Mouse (Mus musculus): Measurements from ENCODE around the gene Vmn1r224.

Vmn1r224 gene

DNA sequence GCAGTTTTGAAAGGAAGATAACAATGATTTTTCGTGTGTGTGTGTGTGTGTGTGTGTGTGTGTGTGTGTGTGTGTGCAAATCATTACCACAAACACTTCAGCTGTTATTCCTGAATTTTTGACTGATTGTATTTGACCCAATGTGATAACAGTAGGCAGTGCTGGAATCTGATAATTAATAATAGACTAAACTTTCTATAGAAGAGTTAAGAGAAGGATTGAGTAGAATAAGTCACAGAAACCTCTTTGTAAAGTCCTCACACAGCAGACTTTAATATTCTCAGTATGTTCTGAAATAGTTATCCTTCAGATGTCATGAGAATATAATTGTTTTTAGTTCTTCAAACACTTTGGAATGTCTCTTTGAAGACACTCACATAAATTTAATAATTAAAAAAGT is at the start of gene Vmn1r224:
Gene Vmn1r224 (plus strand): TSS at position 301 of the 400 bp plus-strand sequence.
- no peak for DNase-seq

DNA sequence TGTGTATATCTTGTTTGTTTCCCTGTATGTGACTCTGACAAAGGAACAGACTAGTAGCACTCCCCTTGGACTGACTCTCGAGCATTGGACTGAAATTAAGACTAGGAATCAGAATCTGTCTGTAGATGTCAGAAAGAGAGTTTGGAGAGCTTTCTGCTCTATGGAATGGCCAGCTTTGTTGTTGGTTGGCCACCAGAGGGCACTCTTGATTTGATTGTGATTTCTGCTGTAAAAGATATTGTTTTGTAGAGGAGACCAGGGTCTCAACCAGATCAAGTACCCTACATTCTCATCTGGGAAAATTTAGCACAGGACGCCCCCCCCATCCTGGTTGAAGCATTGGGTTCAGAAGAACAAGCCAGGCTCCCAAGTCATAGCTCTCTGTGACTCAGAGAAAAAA is 14.8 kb upstream of the Vmn1r224 start:
- DNase-seq: no peak

DNA sequence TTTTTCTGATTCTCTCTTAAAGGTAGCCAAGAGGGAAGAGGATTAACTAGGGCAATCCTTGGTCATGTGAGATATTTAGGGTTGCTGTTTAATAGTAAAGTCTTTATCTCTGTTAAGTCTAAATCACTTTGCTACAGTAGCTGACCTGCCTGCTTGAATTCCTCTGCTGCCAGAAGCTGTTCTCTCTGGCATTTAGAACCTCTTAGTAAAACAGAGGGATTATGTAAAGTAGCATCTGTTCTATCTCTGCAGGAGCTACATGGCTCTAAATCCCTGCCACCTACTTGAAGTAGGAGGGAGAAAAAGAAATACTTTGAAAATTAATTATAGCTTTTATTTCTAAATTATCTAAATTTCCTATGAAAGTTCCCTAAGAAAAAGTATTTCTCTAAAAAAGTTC is 25.3 kb downstream of the Vmn1r224 start:
- DNase-seq: no peak

DNA sequence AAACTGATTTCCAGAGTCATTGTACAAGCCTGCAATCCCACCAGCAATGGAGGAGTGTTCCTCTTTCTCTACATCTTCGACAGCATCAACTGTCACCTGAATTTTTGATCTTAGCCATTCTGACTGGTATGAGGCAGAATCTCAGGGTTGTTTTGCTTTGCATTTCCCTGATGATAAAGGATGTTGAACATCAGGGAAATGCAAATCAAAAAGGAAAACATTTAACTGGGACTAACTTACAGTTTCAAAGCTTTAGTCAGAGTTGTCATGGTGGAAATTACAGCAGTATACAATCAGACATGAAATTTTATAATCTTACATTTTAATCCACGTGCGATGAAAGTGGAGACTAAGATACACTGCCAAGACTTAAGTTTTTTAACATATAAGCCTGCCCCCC is 59.4 kb downstream of the Vmn1r224 start:
- DNase-seq: no peak

Data from lung, postnatal 36 days (tissue).